Mouse (Mus musculus): ENCODE data around the gene Slc4a4.

DNA sequence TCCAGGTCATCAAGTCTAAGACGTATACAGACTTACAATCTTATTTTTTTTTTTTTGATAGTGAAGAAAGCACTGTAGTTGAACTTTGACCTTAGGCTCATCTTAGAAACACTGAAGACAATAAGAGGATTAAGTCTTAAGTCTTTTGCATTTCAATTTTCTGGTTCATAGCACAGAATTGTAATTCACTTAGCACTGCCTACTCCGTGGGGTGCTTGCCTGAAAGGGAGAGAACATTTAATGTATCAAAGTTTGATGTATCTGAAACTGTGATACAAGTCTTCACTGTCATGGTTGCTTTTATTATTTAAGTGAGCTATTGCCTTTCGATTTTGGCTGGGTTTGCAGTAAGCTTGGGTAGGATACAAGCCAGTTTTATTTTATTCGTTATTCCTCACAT, 211.5 kb downstream of the Slc4a4 start:
- no peak for TF ChIP-seq USF1 (IDR thresholded peaks at IDR 0.05; ENCODE audit: low read depth)
- no peak for TF ChIP-seq REST (IDR thresholded peaks at IDR 0.05; ENCODE audit: insufficient read depth, insufficient read length)
- no peak for TF ChIP-seq MAX (IDR thresholded peaks at IDR 0.05; ENCODE audit: low read depth)
